Mouse (Mus musculus): ENCODE measurements around the gene Ssr1.

Gene Ssr1

GRCm38 (mm10) chr13:37919711-37920277, 74.2 kb downstream of the Ssr1 start:
- in situ Hi-C loops (cut with MboI, MseI): no loop called here

DNA sequence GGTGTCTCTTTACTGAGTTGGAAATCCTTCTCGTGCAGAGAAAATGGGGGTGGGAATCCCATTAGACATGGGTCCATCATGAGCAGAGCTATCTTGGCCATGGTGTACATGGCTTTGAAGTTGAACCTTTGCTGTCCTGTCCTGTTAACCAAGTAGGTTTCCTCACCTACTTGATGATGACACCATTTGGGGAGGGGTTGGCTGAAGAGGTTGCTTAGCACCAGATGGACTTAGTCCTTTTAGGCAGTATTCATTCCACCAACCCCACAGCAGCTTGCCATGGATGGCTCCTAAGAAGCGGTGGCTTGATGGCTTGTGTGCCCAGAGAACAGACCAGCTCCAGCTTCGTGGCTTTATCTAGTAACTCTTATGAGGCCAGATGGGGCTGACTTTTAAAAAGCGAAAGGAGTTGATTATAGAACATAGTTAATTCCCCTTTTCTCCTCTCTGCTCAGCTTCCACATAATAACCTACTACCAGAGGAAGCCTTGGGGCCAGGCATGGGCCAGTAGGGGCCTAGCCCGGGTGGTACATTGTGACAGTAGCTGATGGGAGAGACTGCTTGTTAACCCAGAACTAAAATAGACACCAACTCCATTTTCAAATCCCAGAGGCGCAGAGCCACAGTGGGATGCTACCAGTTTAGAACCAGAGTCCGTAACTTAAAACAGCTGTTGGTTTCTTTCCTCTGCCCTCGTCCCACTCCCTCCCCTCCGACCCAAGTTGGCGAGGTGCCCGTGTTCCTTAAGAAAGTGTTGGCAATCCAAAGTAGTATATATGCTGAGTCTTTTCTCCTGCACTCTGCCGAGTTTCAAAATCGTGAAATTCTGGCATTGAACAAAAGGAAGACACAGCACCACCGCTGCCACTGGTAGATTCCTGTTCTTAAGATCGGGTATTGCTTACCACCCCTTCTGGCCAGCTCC, 75.4 kb downstream of the Ssr1 start:
- in situ Hi-C loops (cut with MboI, MseI): no loop called here

All from T-helper 2 cell (primary cell).